Mouse (Mus musculus): ENCODE data around the gene Zfp563. TPM values are rescaled to one million over a fixed set of nuclear protein-coding genes. Genes with fewer than 3 reads are reported as not detected.

The Zfp563 gene
- 5.6 and 5.7 TPM in 2 replicates for polyA plus RNA-seq (2011; ENCODE audit: insufficient read length, low read depth, missing spikeins)

DNA sequence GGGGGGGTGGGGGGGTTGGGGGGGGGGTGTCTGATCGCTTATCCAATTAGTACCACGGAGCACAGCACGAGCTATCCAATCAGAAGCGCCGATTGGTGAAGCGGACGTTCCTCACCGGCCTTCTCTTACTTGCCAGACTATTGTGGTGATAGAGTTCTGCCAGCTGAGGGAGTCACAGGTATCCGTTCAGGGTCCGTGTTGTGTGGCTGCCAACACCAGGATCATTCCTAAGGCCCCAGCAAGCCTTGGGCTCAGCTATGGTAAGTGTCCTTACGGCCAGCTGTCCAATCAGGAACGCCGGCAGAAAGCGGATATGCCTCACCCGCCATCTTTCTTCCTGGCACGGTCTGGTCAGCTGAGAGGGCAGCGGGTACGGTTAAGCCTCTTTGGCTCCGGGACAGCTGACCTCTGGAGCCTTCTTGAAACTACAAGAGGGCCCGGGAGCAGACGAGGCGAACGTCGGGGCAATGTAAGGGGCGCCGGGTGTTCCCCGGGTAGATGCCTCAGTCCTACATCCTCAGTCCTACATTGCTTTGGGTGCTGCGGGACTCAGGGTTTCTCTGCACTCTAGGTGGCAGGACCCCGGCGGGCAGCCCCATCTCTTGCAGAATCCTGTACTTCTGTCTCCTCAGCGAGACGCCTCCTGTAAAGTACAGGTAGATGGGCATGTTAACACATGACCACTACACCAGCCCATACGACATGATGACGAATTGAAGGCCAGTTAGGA lies at the start of gene Zfp563:
Gene Zfp563 (plus strand): TSS at position 91 of the 730 bp plus-strand sequence.
- Histone ChIP-seq H3K27ac (ENCODE audit: insufficient read depth, low read length) (peak within 1 kb of the TSS; percentile 56), H3K4me3 (ENCODE audit: insufficient read depth, low read length) (peak within 1 kb of the TSS; percentile 29)
- peak; percentile 75 for TF ChIP-seq POLR2A (IDR thresholded peaks at IDR 0.05; ENCODE audit: low read depth, low read length)
- TF ChIP-seq CTCF (IDR thresholded peaks at IDR 0.05; ENCODE audit: borderline replicate concordance, insufficient read depth, low read length), result no peak

DNA sequence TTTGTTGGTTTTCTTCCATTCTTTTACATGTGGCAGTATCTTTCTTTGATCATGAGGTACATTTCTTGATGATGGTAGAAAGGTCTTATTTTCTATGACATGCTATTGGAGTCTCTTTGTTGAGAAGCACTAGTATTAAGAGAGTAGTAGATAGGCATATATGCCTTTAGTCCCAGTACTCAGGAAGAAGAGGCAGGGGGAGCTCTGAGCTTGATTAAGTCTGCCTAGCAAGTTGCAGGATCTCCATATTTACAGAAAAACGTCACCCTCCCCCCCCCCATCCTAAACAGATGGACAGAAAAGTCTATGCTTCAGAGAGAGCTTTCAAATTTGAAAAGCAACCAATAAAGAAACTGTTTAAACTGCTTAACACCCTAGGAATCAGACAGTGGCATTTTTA lies 30.3 kb upstream of the Zfp563 start:
- Histone ChIP-seq H3K4me3 (ENCODE audit: insufficient read depth, low read length) (no peak overlapping the region), H3K4me1 (ENCODE audit: control insufficient read depth, insufficient read depth, low read length) (no peaks in the 10 kb centered on the region)
- no peak for TF ChIP-seq CTCF (IDR thresholded peaks at IDR 0.05; ENCODE audit: borderline replicate concordance, insufficient read depth, low read length)
- no peak for TF ChIP-seq POLR2A (IDR thresholded peaks at IDR 0.05; ENCODE audit: low read depth, low read length)

More for the DNA sequence above, at the start of gene Zfp563:
- no peaks in the 10 kb centered on the region for H3K4me1 ChIP-seq (ENCODE audit: control insufficient read depth, insufficient read depth, low read length)

DNA sequence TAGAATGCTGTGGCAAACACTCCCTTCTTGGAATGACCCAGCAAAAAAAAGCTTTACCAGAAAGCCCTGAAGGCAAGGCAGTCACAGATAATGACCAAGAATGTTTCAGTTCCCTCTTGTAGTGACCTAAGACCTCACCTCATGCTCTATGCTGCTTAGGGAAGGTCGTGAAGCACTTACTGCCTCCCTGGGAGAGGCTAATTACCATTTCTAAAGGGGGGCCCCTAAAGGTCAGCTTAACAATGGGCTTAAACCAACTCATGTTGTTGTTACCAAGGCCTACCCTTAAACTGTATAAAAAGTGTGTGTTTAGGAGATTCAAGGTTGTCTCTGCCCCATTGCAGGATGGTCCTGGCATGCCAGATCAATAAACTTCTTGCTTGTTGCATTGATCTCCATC lies 26.1 kb upstream of the Zfp563 start:
- Histone ChIP-seq H3K4me3 (ENCODE audit: insufficient read depth, low read length) (no peak overlapping the region), H3K27ac (ENCODE audit: insufficient read depth, low read length) (no peak overlapping the region), H3K4me1 (ENCODE audit: control insufficient read depth, insufficient read depth, low read length) (no peaks in the 10 kb centered on the region)
- TF ChIP-seq POLR2A (IDR thresholded peaks at IDR 0.05; ENCODE audit: low read depth, low read length), result no peak
- TF ChIP-seq CTCF (IDR thresholded peaks at IDR 0.05; ENCODE audit: borderline replicate concordance, insufficient read depth, low read length), result no peak

More for the DNA sequence above, 30.3 kb upstream of the Zfp563 start:
- no peak overlapping the region for H3K27ac ChIP-seq (ENCODE audit: insufficient read depth, low read length)

DNA sequence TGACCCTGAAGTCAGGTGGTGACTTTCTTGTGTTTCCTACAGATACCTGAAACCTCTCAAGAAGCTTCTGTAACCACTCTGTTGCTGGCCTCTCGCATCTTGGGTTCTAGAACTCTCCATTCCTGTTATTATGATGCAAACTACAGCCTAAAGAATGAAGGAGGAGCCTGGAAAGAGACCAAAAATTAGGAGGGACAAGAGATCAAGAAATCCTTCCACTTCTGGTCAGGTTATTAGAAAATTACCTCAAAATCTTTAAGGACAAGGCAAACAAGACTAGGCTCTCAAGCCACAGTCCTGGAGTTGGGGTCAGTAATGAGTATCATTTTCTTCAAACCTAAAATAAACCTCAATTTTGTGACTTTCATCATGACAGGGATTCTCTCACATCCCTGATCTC lies 21.2 kb upstream of the Zfp563 start, which contains the start of gene 4921501E09Rik:
Gene 4921501E09Rik (minus strand): TSS at position 101 of the 400 bp plus-strand sequence.
- H3K4me3 ChIP-seq (ENCODE audit: insufficient read depth, low read length), result no peak within 1 kb of the TSS
- TF ChIP-seq POLR2A (IDR thresholded peaks at IDR 0.05; ENCODE audit: low read depth, low read length) (no peak), CTCF (IDR thresholded peaks at IDR 0.05; ENCODE audit: borderline replicate concordance, insufficient read depth, low read length) (no peak)
- no peak within 1 kb of the TSS for H3K27ac ChIP-seq (ENCODE audit: insufficient read depth, low read length)
- H3K4me1 ChIP-seq (ENCODE audit: control insufficient read depth, insufficient read depth, low read length), result no peaks in the 10 kb centered on the region

DNA sequence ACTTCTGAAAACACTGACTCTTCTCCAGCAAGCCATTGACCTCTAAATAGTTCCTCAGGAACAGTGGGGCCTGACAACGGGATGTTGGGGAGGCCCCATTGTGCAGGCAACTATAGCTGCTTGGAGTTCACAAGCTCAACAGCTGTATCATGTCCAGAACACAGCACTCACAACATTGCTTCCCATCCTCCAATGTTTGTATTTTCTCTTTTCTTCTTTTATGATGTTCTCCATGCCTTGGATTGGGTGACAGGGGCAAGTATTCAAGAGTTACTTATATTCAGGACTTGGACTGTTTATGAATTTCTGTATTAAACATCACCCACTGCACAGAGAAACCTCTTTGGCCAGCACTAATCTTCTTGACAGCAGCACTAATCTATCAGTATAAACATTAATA lies 2.5 kb downstream of the Zfp563 start:
- Histone ChIP-seq H3K4me3 (ENCODE audit: insufficient read depth, low read length) (no peak overlapping the region), H3K4me1 (ENCODE audit: control insufficient read depth, insufficient read depth, low read length) (no peaks in the 10 kb centered on the region), H3K27ac (ENCODE audit: insufficient read depth, low read length) (no peak overlapping the region)
- TF ChIP-seq CTCF (IDR thresholded peaks at IDR 0.05; ENCODE audit: borderline replicate concordance, insufficient read depth, low read length) (no peak), POLR2A (IDR thresholded peaks at IDR 0.05; ENCODE audit: low read depth, low read length) (no peak)

DNA sequence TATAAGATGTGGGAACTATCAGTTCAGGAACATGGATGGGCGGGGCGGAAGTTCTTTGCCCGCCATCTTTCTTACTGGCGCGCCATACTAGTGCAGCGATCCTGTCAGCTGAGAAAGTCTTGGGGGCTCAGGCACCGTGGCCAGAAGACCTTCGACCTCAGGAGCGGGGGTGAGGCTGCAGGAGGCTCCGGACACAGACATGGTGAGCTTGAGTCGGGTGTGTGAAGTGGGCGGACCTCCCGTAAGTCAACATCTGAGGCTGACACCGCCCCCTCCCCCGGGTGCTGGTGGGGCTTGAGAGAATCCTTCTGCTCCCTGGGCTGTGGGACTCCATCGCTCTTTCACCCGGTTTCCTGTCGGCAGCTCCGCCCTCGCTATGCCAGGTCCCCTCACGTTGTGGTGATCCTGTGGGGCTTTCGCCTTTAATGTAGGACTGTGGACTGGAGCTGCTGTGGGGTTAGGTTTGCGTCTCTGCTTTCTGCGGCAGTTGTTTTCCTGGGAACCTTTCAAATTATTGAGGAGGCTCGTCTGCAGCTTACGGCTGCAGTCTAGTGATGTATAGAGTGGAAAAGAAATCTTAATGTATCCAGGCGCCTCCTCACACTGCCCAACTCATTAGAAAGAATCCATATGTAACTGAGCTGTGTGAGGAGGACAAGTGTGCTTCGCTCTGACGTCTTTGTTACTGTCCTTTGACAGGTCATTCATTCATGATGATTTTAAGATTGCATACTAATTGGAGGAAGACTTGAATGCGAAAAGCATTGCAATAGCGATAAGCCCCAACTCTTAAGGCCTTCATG lies 3.5 kb downstream of the Zfp563 start:
- Histone ChIP-seq H3K4me1 (ENCODE audit: control insufficient read depth, insufficient read depth, low read length) (no peaks in the 10 kb centered on the region), H3K27ac (ENCODE audit: insufficient read depth, low read length) (peak overlapping the region; percentile 55)
- TF ChIP-seq POLR2A (IDR thresholded peaks at IDR 0.05; ENCODE audit: low read depth, low read length) (peak; percentile 46), CTCF (IDR thresholded peaks at IDR 0.05; ENCODE audit: borderline replicate concordance, insufficient read depth, low read length) (no peak)

DNA sequence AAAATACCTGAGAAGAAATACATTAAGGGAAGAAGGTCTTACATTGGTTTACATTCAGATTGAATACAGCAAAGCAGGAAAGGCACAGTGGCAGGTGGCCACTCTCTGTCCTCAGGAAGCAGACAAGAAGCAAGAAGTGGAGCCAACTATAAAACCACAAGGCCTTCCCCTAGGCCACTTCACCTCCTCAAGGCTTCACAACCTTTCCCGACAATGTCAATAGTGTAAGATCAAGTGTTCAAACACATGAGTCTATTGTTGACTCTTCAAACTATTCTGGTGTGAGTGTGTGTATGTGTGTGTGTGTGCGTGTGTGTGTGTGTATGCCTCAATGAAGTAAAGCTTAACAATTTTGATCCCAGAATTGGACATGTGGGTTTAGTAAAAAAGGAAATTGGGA lies 8.3 kb downstream of the Zfp563 start:
- H3K27ac ChIP-seq (ENCODE audit: insufficient read depth, low read length), result no peak overlapping the region
- H3K4me3 ChIP-seq (ENCODE audit: insufficient read depth, low read length), result no peak overlapping the region
- H3K4me1 ChIP-seq (ENCODE audit: control insufficient read depth, insufficient read depth, low read length), result no peaks in the 10 kb centered on the region
- TF ChIP-seq POLR2A (IDR thresholded peaks at IDR 0.05; ENCODE audit: low read depth, low read length) (no peak), CTCF (IDR thresholded peaks at IDR 0.05; ENCODE audit: borderline replicate concordance, insufficient read depth, low read length) (no peak)

More for the DNA sequence above, 3.5 kb downstream of the Zfp563 start:
- peak overlapping the region; percentile 84 for H3K4me3 ChIP-seq (ENCODE audit: insufficient read depth, low read length)

DNA sequence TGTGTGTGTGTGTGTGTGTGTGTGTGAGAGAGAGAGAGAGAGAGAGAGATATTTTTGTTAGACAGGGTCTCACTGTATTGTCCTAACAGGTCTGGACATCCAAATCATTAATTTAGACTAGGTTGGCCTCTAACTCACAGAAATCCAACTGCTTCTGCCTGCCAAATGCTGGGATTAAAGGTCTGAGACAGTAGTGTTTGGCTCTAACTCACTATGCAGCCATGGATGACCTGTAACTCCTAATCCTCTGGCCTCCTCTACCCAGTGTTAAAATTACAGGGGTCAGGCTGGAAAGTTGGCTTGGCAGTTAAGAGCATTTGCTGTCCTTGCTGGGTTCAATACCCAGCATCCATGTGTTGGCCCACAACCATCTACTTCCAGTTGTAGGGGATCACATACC lies 35.4 kb downstream of the Zfp563 start:
- TF ChIP-seq POLR2A (IDR thresholded peaks at IDR 0.05; ENCODE audit: low read depth, low read length) (no peak), CTCF (IDR thresholded peaks at IDR 0.05; ENCODE audit: borderline replicate concordance, insufficient read depth, low read length) (no peak)
- H3K4me3 ChIP-seq (ENCODE audit: insufficient read depth, low read length), result no peak overlapping the region
- no peak overlapping the region for H3K27ac ChIP-seq (ENCODE audit: insufficient read depth, low read length)
- H3K4me1 ChIP-seq (ENCODE audit: control insufficient read depth, insufficient read depth, low read length), result no peaks in the 10 kb centered on the region

DNA sequence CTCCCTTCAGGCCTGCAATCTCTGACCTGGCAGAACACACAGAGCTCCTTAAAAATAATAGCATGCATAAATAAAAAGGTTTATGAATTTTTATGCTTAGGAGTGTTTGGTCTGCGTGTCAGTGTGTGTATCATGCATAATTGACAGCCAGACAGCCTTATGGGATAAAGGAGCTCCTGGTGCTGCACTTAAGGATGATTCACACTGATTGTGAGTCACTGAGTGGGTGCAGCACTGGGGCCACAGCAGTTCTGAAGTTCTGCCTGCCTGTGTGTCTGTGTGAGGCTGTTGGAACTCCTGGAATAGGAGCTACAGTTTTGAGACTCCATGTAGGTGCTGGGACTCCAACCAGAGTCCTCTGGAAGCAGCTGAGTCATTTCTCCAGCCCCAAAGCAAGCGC lies 37.1 kb downstream of the Zfp563 start:
- no peak overlapping the region for H3K4me3 ChIP-seq (ENCODE audit: insufficient read depth, low read length)
- no peaks in the 10 kb centered on the region for H3K4me1 ChIP-seq (ENCODE audit: control insufficient read depth, insufficient read depth, low read length)
- TF ChIP-seq POLR2A (IDR thresholded peaks at IDR 0.05; ENCODE audit: low read depth, low read length), result no peak
- TF ChIP-seq CTCF (IDR thresholded peaks at IDR 0.05; ENCODE audit: borderline replicate concordance, insufficient read depth, low read length), result no peak
- no peak overlapping the region for H3K27ac ChIP-seq (ENCODE audit: insufficient read depth, low read length)
